Mouse (Mus musculus) thymus, adult 18-20 months (tissue): ENCODE measurements at regions not wholly inside any gene's neighbourhood (a gene's known extent, or its start where the extent isn't known, plus 50 kb on each side); places are given as distances from the start of the nearest gene placed in this dataset.

Experiments used
- DNase-seq, 2 experiments: peaks; one replicate each; pipeline ENCODE4 v3.0.0; 2022; ENCODE audit warnings: mixed read lengths in 2 of 2

GRCm38 (mm10) chr3:15205266-15206229 is 126.6 kb downstream of the Gm9733 start:
- DNase-seq: no peak

- no peak for DNase-seq
Measured at GRCm38 (mm10) chr3:15212357-15212756, 119.7 kb downstream of the Gm9733 start.

- DNase-seq: no peak
Measured at GRCm38 (mm10) chr3:15217591-15217990, 114.5 kb downstream of the Gm9733 start.

GRCm38 (mm10) chr3:15219275-15219674 is 112.8 kb downstream of the Gm9733 start:
- no peak for DNase-seq

- DNase-seq: no peak
Measured at GRCm38 (mm10) chr3:15223266-15223665, 108.8 kb downstream of the Gm9733 start.

GRCm38 (mm10) chr3:15224452-15224851 is 107.7 kb downstream of the Gm9733 start:
- no peak for DNase-seq

GRCm38 (mm10) chr3:15228641-15229040 is 103.5 kb downstream of the Gm9733 start:
- no peak for DNase-seq

- DNase-seq: no peak
Measured at GRCm38 (mm10) chr3:15230204-15230603, 101.9 kb downstream of the Gm9733 start.

GRCm38 (mm10) chr3:15231433-15231832 is 100.7 kb downstream of the Gm9733 start:
- no peak for DNase-seq

- DNase-seq: no peak
Measured at GRCm38 (mm10) chr3:15237817-15238432, 94.2 kb downstream of the Gm9733 start.

GRCm38 (mm10) chr3:15242388-15242787 is 89.7 kb downstream of the Gm9733 start:
- no peak for DNase-seq

- DNase-seq: no peak
Measured at GRCm38 (mm10) chr3:15243584-15243983, 88.5 kb downstream of the Gm9733 start.

- DNase-seq: no peak
Measured at GRCm38 (mm10) chr3:15244999-15245398, 87.1 kb downstream of the Gm9733 start.
